Comparison of ENCODE assay signal across 29 mouse cellular contexts in the genomic region with DNA sequence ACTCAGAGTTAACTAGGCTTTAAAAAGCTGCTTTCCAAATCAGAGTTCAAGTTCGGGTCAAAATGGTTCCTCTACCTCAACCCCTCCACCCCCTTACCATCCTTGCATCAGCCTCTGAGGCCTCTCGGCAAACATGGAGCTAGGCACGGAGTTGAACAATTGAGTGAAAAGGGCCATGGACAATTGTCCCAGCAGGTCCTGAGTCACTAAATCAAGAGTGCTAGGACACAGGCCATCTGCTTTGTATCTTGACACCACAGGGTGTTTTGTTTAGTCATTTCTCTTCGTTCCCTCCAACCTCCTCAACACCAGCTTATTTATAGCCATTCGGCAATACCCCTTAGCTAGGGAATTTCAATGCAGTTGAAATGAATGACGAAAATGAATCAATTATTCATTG. TPM values are rescaled to one million over a fixed set of nuclear protein-coding genes. Genes with fewer than 3 reads are reported as not detected.
DNase-seq lines count a peak whose midpoint lies in the region; ATAC-seq lines count a peak whose summit lies in the region.
"Had no signal": no experiment of that assay in that cellular context is flagged by ENCODE, and none has a peak within 500 bp of the region (broad histone marks: within the 10 kb centered on the region; RNA-seq: fewer than 3 reads in every experiment).

No protein-coding gene starts in this region.

- H3K9ac ChIP-seq in forebrain, embryonic 16.5 days (replicated peaks; ENCODE audit: low read depth, low read length): no peak overlapping the region
- H3K9ac ChIP-seq: embryonic facial prominence, embryonic 15.5 days; forebrain, embryonic 13.5 days; liver, embryonic 13.5 days; midbrain, embryonic 13.5 days had no signal

- no peaks in the 10 kb centered on the region for H3K9me3 ChIP-seq in forebrain, embryonic 16.5 days (ENCODE audit: control insufficient read depth, low read length)
- H3K9me3 ChIP-seq: embryonic facial prominence, embryonic 10.5 days; embryonic facial prominence, embryonic 15.5 days; forebrain, embryonic 13.5 days; hindbrain, embryonic 10.5 days; liver, embryonic 13.5 days; megakaryocyte, embryonic 14.5 days; midbrain, embryonic 13.5 days had no signal

- no peak overlapping the region for H3K4me3 ChIP-seq in forebrain, embryonic 16.5 days (replicated peaks; ENCODE audit: low read length)
- H3K4me3 ChIP-seq: embryonic facial prominence, embryonic 10.5 days; embryonic facial prominence, embryonic 15.5 days; forebrain, embryonic 13.5 days; hindbrain, embryonic 10.5 days; liver, embryonic 13.5 days; megakaryocyte, embryonic 14.5 days; midbrain, embryonic 13.5 days had no signal

- H3K27ac ChIP-seq in forebrain, embryonic 16.5 days (ENCODE audit: low read length): no peak overlapping the region
- H3K27ac ChIP-seq: embryonic facial prominence, embryonic 10.5 days; embryonic facial prominence, embryonic 15.5 days; forebrain, embryonic 13.5 days; hindbrain, embryonic 10.5 days; liver, embryonic 13.5 days; midbrain, embryonic 13.5 days had no signal

- DNase-seq in cerebellum, adult 11 months: peak; percentile 41
- DNase-seq in cerebellum, postnatal 14 days: no peak
- DNase-seq in brain, adult 2 months (ENCODE audit: low read depth, low spot score): peak; percentile 86
- DNase-seq in cerebellum, adult 9-11 months: peak; percentile 73
- DNase-seq in mesoderm, embryonic 11.5 days (ENCODE audit: low read depth, low spot score): peak; percentile 54
- DNase-seq in urinary bladder, postnatal 25 days (ENCODE audit: low spot score): no peak
- DNase-seq: adrenal gland, postnatal 14 days; gastrocnemius, postnatal 14 days; heart, postnatal 14 days; kidney, adult 9 months; kidney, postnatal 10 days; layer of hippocampus, postnatal 36 days; left cerebral cortex, postnatal 4 days; liver, embryonic 13.5 days; lung, adult 18-20 months; lung, postnatal 4 days; spleen, adult 18-20 months; thymus, adult 18-20 months; thymus, postnatal 36 days had no signal

- no peak overlapping the region for H3K4me2 ChIP-seq in forebrain, embryonic 16.5 days (ENCODE audit: low read length)
- H3K4me2 ChIP-seq: embryonic facial prominence, embryonic 15.5 days; forebrain, embryonic 13.5 days; liver, embryonic 13.5 days; midbrain, embryonic 13.5 days had no signal

- H3K4me1 ChIP-seq in forebrain, embryonic 16.5 days (replicated peaks; ENCODE audit: control insufficient read depth, insufficient read depth, low read length): peaks cover 7% of the 10 kb centered on the region
- H3K4me1 ChIP-seq: midbrain, embryonic 13.5 days had no signal

- H3K27me3 ChIP-seq in forebrain, embryonic 16.5 days (replicated peaks; ENCODE audit: control insufficient read depth, insufficient read depth, low read length): no peaks in the 10 kb centered on the region
- H3K27me3 ChIP-seq: embryonic facial prominence, embryonic 15.5 days had no signal

- WGBS in forebrain, embryonic 16.5 days: 72% methylated on average over 6 of the region's 6 CpGs

- no peak for ATAC-seq in forebrain, embryonic 16.5 days
- ATAC-seq: forebrain, embryonic 13.5 days; hindbrain, embryonic 16.5 days; intestine, embryonic 16.5 days; lung, postnatal 0 days; midbrain, embryonic 13.5 days had no signal

- H3K36me3 ChIP-seq in forebrain, embryonic 16.5 days (ENCODE audit: control insufficient read depth, insufficient read depth): no peaks in the 10 kb centered on the region
- H3K36me3 ChIP-seq: embryonic facial prominence, embryonic 10.5 days; embryonic facial prominence, embryonic 15.5 days; hindbrain, embryonic 10.5 days; liver, embryonic 13.5 days; midbrain, embryonic 13.5 days had no signal

RNA-seq across cellular contexts. Expression of gene Jarid2, which starts 59.5 kb away (rescaled TPM):
- 36.6 and 37.5 TPM in 2 replicates for polyA plus RNA-seq in forebrain, embryonic 16.5 days (2015; fragmentation: Nextera tagmentation; extraction: Ambion mirVana)

Comparison
In these comparisons a context has a peak if more than half of its experiments do, and no peak if none do; other contexts are left out.
1. DNase-seq: peak in cerebellum, adult 11 months (single experiment), brain, adult 2 months (single experiment), cerebellum, adult 9-11 months (single experiment) and mesoderm, embryonic 11.5 days (single experiment); none in cerebellum, postnatal 14 days (0 of 2) and urinary bladder, postnatal 25 days (single experiment).